Mouse (Mus musculus) limb, embryonic 13.5 days (tissue): ENCODE measurements around the gene Ercc1. TPM values are rescaled to one million over a fixed set of nuclear protein-coding genes. Genes with fewer than 3 reads are reported as not detected.

Source experiments
- ATAC-seq: fragments of 200-750 bp; cut with Nextera tagmentation; 2 replicates; pipeline ENCODE4 v1.8.0; 2017; ENCODE audit warnings: low read depth, moderate number of reproducible peaks, moderate TSS enrichment; ENCODE audit not compliant: low FRiP score
- H3K27ac ChIP-seq: fragments of 300-500 bp; sonication (generic); 2 replicates; pipeline ENCODE4 v1.5.1; 2015; ENCODE audit warnings: inconsistent platforms, mild to moderate bottlenecking, moderate library complexity
- H3K27me3 ChIP-seq: fragments of 300-500 bp; sonication (generic); 2 replicates; pipeline ENCODE4 v1.6.1; 2015; ENCODE audit warnings: mild to moderate bottlenecking, inconsistent platforms
- H3K36me3 ChIP-seq: fragments of 300-500 bp; sonication (generic); 2 replicates; pipeline ENCODE4 v1.6.1; 2015; ENCODE audit warnings: inconsistent platforms, mild to moderate bottlenecking, moderate library complexity
- H3K4me1 ChIP-seq: fragments of 300-500 bp; sonication (generic); 2 replicates; pipeline ENCODE4 v1.6.1; 2015; ENCODE audit warnings: inconsistent platforms
- H3K4me2 ChIP-seq: fragments of 300-500 bp; sonication (generic); replicated peaks from 2 replicates; pipeline ENCODE4 v1.6.1; 2015; ENCODE audit warnings: inconsistent platforms, mild to moderate bottlenecking, moderate library complexity
- H3K4me3 ChIP-seq: fragments of 300-500 bp; sonication (generic); 2 replicates; pipeline ENCODE4 v1.5.1; 2015; ENCODE audit warnings: moderate library complexity, mild to moderate bottlenecking, inconsistent platforms
- H3K9ac ChIP-seq: fragments of 300-500 bp; sonication (generic); 2 replicates; pipeline ENCODE4 v1.6.1; 2015; ENCODE audit warnings: mild to moderate bottlenecking, inconsistent platforms
- H3K9me3 ChIP-seq: fragments of 300-500 bp; sonication (generic); 2 replicates; pipeline ENCODE4 v1.6.1; 2016; ENCODE audit warnings: inconsistent platforms
- WGBS: fragments of 180-500 bp; shearing (Covaris S2); methylation state at CpG from one replicate; pipeline ENCODE4 v1.1.7; 2015; 5-methylcytosine and 5-hydroxymethylcytosine counted together
- polyA plus RNA-seq: library from polyadenylated mRNA; unstranded; fragments of >200 nt; fragmentation: Nextera tagmentation; extraction: Ambion mirVana; gene quantifications from 2 replicates; pipeline ENCODE4 v1.2.1, GENCODE M21; 2015

The Ercc1 gene
- polyA plus RNA-seq, 1 experiment from 2014 or later = 96.4 TPM

DNA sequence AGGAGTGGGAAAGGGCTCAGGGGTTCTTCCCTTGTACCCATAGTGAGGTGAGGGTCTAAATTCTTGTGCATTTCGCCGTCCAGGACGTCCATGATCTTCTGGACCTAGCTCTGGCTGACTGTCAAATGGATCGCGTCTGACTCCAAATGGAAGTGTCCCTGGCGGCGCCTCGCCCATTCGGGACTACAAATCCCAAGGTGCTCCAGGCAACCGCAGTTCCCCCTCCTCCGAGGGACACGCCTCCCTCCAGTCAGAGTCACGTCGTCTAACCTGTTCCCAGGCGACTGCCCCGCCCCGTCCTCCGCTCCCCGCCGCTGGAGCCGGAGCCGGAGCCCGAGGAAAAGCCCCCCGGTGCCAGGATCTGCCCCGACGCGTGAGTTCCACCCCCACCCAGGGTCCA, 16.4 kb downstream of the Ercc1 start:
- peak; percentile 71 for ATAC-seq
- peak overlapping the region; percentile 97 for H3K4me2 ChIP-seq
- peaks cover 20% of the 10 kb centered on the region for H3K36me3 ChIP-seq
- H3K4me1 ChIP-seq = peaks cover 35% of the 10 kb centered on the region
- no peaks in the 10 kb centered on the region for H3K9me3 ChIP-seq
- under 1% methylated on average over 27 of the region's 27 CpGs for WGBS
- no peak overlapping the region for H3K27ac ChIP-seq
- H3K4me3 ChIP-seq = peak overlapping the region; percentile 71
- peak overlapping the region; percentile 65 for H3K9ac ChIP-seq
- H3K27me3 ChIP-seq = peaks cover 10% of the 10 kb centered on the region

DNA sequence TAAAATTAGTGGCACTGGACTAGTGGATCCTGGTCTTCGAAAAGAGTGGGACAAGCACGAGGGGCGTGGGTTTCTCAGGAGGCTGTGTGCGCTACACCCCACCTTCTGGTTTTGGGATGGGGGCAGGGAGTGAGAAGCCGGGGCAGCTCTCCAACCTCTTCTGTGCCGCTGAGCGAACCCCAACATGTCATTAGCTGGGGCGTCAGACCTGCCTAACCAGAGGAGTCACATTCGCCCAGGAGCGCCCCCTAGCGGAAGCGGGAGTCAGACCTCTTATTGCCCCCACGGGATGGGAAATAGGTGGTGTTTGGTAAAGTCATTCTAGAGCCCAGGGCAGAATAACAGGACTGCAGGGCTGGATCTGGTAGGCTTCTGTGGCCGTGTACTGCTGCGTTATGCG, 17.1 kb downstream of the Ercc1 start:
- no peaks in the 10 kb centered on the region for H3K9me3 ChIP-seq
- WGBS = 9% methylated on average over 16 of the region's 16 CpGs
- peaks cover 14% of the 10 kb centered on the region for H3K36me3 ChIP-seq
- H3K27me3 ChIP-seq = peaks cover 10% of the 10 kb centered on the region
- no peak for ATAC-seq
- H3K27ac ChIP-seq = no peak overlapping the region
- H3K9ac ChIP-seq = peak overlapping the region; percentile 65
- H3K4me3 ChIP-seq = peak overlapping the region; percentile 71
- peaks cover 35% of the 10 kb centered on the region for H3K4me1 ChIP-seq
- H3K4me2 ChIP-seq = peak overlapping the region; percentile 97

DNA sequence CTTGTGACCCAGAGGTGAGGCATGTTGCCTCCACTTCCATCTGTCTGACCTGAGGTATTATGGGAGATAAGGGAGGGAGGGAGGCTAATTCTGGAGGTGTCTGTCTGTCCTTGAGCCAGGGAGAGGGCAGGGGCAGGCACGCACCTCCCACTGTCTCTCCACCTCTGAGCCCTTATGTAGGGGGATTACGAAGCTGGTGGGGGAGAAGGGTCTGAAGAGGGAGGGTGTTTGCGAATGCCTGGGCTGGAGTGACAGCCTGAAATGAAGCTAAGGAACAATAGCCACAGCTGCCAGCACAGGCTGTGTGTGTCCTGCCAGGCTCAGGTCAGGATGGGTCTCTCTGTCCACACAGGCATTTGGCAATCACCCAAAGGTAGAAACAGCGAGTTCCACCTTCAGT, 17.7 kb downstream of the Ercc1 start:
- peaks cover 10% of the 10 kb centered on the region for H3K27me3 ChIP-seq
- H3K36me3 ChIP-seq = peaks cover 9% of the 10 kb centered on the region
- peak overlapping the region; percentile 97 for H3K4me2 ChIP-seq
- no peak overlapping the region for H3K27ac ChIP-seq
- ATAC-seq = no peak
- peaks cover 35% of the 10 kb centered on the region for H3K4me1 ChIP-seq
- H3K9me3 ChIP-seq = no peaks in the 10 kb centered on the region
- peak overlapping the region; percentile 71 for H3K4me3 ChIP-seq
- WGBS = 66% methylated on average over 4 of the region's 4 CpGs
- H3K9ac ChIP-seq = peak overlapping the region; percentile 25; the same call in 1 of the 2 replicates

DNA sequence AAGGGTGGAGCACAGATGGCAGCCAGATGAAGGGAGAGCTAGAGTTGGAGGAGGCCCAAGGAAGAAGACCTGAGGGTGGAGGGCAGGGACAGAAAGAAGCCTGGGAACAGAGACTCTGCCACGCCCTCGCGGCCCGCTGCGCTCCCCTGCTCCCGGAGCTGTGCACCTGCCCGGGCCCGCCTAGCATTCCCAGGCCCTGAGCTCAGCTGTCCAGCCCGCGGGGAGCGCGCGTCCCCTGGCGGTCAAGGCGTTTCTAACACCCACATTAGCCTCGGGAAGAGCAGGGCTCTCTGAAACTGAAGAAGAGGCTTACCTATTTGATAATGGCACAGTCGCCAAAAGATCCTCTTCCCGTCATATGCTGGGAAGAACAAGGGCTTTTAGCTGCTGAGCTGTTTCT, 19.3 kb downstream of the Ercc1 start:
- no peak overlapping the region for H3K27ac ChIP-seq

DNA sequence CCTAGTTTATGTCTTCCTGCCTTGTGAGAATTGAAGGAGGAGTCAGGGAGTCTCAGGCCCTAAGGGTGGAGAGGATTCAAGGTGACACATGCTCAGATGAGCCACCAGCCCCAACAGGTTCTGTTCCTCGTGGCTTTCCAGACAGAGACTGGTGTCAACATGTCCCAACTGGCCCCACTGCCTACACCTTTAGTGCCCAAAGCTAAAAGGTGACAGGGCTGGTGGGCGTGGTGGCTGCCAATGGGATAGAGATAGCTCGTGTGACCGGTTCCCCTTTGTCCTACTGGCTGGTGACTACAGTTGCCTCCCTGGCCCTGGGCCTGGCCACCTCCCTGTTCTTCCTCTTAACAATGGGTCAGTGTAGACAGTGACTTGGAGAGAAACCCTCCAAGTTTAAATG, 20.8 kb downstream of the Ercc1 start:
- ATAC-seq = no peak
- peaks cover 25% of the 10 kb centered on the region for H3K27me3 ChIP-seq
- H3K27ac ChIP-seq = no peak overlapping the region
- H3K9me3 ChIP-seq = no peaks in the 10 kb centered on the region
- WGBS = 80% methylated on average over 4 of the region's 4 CpGs
- no peaks in the 10 kb centered on the region for H3K36me3 ChIP-seq
- H3K4me3 ChIP-seq = no peak overlapping the region
- H3K4me1 ChIP-seq = peaks cover 24% of the 10 kb centered on the region
- H3K4me2 ChIP-seq = no peak overlapping the region
- no peak overlapping the region for H3K9ac ChIP-seq

More for the DNA sequence above, 19.3 kb downstream of the Ercc1 start:
- H3K4me1 ChIP-seq = peaks cover 24% of the 10 kb centered on the region
- 0 out of 2 replicates have a peak overlapping the region, but pooled peaks have one; percentile 1 for H3K4me3 ChIP-seq
- H3K9me3 ChIP-seq = no peaks in the 10 kb centered on the region
- H3K27me3 ChIP-seq = peaks cover 16% of the 10 kb centered on the region
- no peak overlapping the region for H3K9ac ChIP-seq
- peak overlapping the region; percentile 9; the same call in 1 of the 2 replicates for H3K4me2 ChIP-seq
- H3K36me3 ChIP-seq = no peaks in the 10 kb centered on the region
- WGBS = 8% methylated on average over 18 of the region's 18 CpGs
- ATAC-seq = no peak

DNA sequence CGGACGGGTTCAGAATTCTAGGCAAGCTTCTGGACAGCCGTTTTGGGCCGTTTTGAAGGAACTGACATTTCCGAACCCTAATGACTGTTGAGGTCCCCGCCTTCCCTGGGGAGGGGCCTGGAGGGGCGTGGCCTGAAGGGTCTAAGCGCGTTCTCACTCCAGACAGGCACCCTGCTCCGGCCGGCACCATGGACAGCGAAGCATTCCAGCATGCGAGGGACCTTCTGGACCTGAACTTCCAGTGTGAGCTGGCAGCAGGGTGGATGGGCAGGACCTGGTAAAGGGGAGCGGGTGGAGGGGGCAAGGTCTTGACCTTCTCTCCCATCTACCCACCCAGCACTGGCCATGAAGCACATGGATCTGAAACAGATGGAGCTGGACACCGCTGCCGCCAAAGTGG, 23.8 kb downstream of the Ercc1 start:
- Histone ChIP-seq H3K27ac (0 out of 2 replicates have a peak overlapping the region, but pooled peaks have one; percentile 6), H3K4me2 (no peak overlapping the region), H3K36me3 (peaks cover 4% of the 10 kb centered on the region; the same call in 1 of the 2 replicates), H3K9ac (no peak overlapping the region), H3K27me3 (peaks cover 15% of the 10 kb centered on the region), H3K4me1 (peaks cover 3% of the 10 kb centered on the region; the same call in 1 of the 2 replicates), H3K9me3 (no peaks in the 10 kb centered on the region), H3K4me3 (no peak overlapping the region)
- WGBS = 16% methylated on average over 16 of the region's 16 CpGs
- no peak for ATAC-seq

DNA sequence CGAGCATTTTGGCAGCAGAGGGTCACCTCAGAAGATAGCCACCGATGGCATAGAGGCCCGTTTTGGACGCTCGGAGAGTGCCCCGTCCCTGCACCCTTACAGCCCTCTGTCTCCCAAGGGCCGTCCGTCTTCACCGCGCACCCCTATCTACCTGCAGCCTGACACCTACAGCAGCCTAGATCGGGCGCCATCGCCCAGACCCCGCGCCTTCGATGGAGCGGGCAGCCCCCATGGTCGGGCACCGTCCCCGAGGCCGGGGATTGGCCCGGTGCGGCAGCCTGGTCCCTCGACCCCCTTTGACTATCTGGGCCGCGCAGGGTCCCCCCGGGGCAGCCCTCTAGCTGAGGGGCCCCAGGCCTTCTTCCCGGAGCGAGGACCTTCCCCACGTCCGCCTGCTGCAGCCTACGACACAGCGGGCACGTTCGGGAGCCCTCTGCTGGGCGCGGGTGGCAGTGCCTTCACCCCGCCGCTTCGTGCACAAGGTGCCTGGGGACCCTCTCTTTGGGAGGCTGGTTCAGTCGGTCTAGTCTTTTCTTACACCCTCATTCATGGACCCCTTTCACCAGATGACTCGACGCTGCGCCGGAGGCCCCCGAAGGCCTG, 25.3 kb downstream of the Ercc1 start:
- Histone ChIP-seq H3K4me1 (peaks cover 3% of the 10 kb centered on the region; the same call in 1 of the 2 replicates), H3K4me3 (peak overlapping the region; percentile 42), H3K4me2 (peak overlapping the region; percentile 81), H3K36me3 (peaks cover 12% of the 10 kb centered on the region; the same call in 1 of the 2 replicates), H3K9ac (peak overlapping the region; percentile 62), H3K9me3 (no peaks in the 10 kb centered on the region), H3K27ac (no peak overlapping the region), H3K27me3 (peaks cover 15% of the 10 kb centered on the region)
- ATAC-seq = peak; percentile 64
- WGBS = 11% methylated on average over 46 of the region's 46 CpGs

DNA sequence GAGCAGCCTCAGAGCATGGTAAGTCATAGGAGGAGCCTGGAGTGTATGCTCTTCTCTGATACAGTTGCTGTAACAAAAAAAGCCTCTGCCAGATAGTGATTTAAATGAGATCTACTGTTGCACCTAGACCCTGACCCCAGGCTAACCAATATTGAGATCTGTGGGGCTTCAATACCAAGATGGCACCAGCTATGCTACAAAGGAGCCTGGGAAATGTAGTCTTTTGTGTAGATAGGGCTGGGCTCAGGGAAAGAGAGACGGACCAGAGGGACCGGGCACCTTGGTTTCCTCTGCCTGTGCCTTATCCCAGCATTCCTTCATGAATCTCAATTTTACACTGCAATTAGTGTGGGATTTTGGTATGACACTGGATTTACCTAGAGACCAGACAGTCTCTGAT, 28.8 kb downstream of the Ercc1 start:
- Histone ChIP-seq H3K4me3 (no peak overlapping the region), H3K9ac (no peak overlapping the region), H3K4me2 (no peak overlapping the region), H3K4me1 (peaks cover 3% of the 10 kb centered on the region; the same call in 1 of the 2 replicates), H3K36me3 (peaks cover 37% of the 10 kb centered on the region), H3K27ac (no peak overlapping the region), H3K27me3 (peaks cover 14% of the 10 kb centered on the region), H3K9me3 (no peaks in the 10 kb centered on the region)
- ATAC-seq = no peak
- WGBS = 80% methylated on average over 2 of the region's 2 CpGs

DNA sequence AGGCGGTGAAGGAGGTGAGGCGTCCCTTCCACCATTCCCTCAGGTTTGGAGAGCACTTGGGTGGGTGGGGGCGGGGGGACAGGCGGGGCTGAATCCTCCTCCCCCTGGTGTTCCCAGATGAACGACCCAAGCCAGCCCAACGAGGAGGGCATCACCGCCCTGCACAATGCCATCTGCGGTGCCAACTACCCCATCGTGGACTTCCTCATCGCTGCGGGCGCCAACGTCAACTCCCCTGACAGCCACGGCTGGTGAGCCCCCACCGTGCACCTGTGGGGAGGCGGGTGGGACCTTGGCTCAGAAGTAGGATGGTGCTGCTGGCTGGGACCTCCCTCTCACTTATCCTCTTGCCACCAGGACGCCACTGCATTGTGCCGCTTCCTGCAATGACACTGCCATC, 30.8 kb downstream of the Ercc1 start:
- Histone ChIP-seq H3K27me3 (no peaks in the 10 kb centered on the region), H3K4me2 (no peak overlapping the region), H3K9ac (no peak overlapping the region), H3K4me3 (no peak overlapping the region), H3K27ac (no peak overlapping the region), H3K9me3 (no peaks in the 10 kb centered on the region), H3K4me1 (no peaks in the 10 kb centered on the region), H3K36me3 (peaks cover 37% of the 10 kb centered on the region)
- 73% methylated on average over 18 of the region's 18 CpGs for WGBS
- no peak for ATAC-seq

DNA sequence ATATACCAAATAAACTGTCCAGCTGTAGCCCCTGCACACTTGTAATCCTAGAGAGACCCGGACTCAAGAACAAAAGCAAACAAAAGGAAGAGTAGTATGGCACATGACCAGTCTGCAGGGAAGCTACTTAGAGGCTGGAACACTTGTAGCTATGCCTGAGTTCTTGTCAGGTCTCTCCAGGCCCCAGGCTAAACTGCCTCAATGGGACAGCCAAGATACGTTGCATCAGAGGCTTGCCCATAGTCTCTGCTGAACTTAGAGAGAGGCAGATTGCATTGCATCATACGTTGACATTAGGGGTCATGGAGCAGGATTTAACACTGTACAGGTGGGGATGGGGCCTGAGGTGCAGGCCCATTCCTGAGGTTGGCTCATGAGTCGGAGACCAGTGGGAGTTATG, 31.4 kb downstream of the Ercc1 start:
- H3K4me2 ChIP-seq = no peak overlapping the region
- no peaks in the 10 kb centered on the region for H3K27me3 ChIP-seq
- no peak overlapping the region for H3K4me3 ChIP-seq
- no peak overlapping the region for H3K9ac ChIP-seq
- no peaks in the 10 kb centered on the region for H3K9me3 ChIP-seq
- no peak overlapping the region for H3K27ac ChIP-seq
- no peak for ATAC-seq
- peaks cover 37% of the 10 kb centered on the region for H3K36me3 ChIP-seq
- 83% methylated on average over 4 of the region's 4 CpGs for WGBS
- no peaks in the 10 kb centered on the region for H3K4me1 ChIP-seq

DNA sequence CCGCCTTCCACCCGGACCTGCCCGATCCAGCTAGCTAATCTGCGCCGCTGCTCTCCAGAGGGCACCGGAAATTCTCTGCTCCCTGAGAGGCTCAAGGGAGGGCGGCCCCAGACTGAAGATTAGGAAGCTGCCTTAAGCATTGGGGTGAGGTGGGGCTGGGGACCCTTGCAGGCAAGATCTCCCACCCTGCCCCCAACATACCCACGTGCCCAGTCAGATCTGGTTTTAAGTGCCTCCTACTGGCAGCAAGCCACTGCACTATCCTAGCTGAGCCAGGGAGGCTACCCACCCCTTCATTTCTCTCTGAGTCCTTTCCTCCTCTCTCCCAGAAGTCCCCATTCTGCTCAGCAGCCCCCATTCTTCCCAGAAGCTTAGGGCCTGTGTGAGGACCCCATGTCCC, 33.5 kb downstream of the Ercc1 start:
- no peaks in the 10 kb centered on the region for H3K9me3 ChIP-seq
- no peak overlapping the region for H3K27ac ChIP-seq
- no peak overlapping the region for H3K4me3 ChIP-seq
- 75% methylated on average over 8 of the region's 8 CpGs for WGBS
- ATAC-seq = no peak
- H3K27me3 ChIP-seq = no peaks in the 10 kb centered on the region
- peaks cover 7% of the 10 kb centered on the region for H3K4me1 ChIP-seq
- no peak overlapping the region for H3K4me2 ChIP-seq
- no peak overlapping the region for H3K9ac ChIP-seq
- H3K36me3 ChIP-seq = peaks cover 37% of the 10 kb centered on the region

DNA sequence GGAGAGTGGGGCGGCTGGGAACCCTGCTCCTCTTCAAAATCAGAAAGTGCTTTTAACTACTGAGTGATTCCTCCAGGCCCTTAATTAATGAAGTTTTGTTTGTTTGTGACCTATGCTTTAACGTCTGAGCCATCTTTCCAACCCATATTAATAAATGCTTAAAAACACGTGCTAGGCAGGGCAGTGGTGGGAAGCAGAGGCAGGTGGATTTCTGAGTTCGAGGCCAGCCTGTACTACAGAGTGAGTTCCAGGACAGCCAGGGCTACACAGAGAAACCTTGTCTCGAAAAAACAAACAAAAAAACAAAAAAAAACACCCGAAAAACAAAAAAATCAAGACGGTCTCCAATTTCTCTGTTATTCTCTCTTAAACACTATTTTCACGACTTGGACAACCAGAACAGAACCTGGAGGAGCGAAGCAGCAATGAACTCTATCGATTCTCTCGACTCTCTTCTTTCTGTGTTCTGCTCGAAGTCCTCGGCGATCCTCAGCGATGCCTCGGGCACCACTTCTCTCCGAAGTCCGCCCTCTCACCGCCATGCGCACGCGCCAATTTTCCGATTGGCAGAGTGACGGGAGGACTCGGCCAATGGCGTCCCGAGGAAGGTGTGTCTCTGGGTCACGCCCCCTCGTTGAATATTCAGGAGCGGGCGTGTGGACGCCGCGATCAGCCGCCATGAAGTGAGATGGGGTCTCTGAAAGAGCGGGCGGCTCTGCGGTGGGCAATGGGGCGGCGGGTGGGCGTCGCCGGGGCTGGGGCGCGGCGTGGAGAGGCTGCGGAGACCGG, 37.0 kb downstream of the Ercc1 start, which contains the start of gene Ercc2:
Gene Ercc2 (plus strand): TSS at position 634 of the 789 bp plus-strand sequence.
- H3K4me1 ChIP-seq = peaks cover 15% of the 10 kb centered on the region
- 6% methylated on average over 48 of the region's 48 CpGs for WGBS
- no peaks in the 10 kb centered on the region for H3K9me3 ChIP-seq
- peaks cover 47% of the 10 kb centered on the region for H3K36me3 ChIP-seq
- H3K27me3 ChIP-seq = no peaks in the 10 kb centered on the region
- peak within 1 kb of the TSS; percentile 88 for H3K9ac ChIP-seq
- H3K27ac ChIP-seq = no peak within 1 kb of the TSS
- peak; percentile 96 for ATAC-seq
- H3K4me2 ChIP-seq = peak within 1 kb of the TSS; percentile 91
- peak within 1 kb of the TSS; percentile 95 for H3K4me3 ChIP-seq
